Comparison of ENCODE assay signal across 8 mouse cellular contexts in the genomic region with DNA sequence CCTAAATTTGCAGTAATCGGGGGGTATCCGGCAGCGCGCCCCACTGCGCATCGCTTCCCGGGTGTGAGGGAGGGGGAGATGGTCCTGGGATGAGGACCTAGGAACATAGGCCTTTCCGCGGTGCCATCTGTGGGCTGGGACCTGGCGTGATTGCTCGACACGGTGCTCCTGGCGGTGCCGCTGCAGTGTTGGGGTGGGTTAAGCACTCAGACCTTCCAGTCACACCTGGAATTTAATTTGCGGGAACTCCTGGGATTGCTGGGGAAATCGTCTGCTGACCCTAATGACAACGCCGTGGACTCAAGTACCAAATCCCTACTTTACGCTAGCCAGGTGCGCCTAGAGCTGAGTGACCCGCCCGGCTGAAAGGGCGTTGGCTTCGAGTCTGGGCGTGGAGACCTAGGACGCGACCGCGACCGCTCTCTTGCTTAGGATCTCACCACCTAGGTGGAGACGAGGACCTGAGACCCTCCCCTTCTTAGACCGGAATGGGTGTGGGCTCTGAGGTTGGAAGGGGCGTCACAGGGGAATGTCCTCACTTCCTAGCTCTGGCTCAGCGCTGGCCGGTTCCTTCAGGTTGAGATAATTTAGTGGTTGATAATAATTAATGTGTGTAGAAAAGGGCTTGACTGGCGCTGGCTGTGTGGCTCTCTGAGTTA. TPM values are rescaled to one million over a fixed set of nuclear protein-coding genes. Genes with fewer than 3 reads are reported as not detected.
DNase-seq lines count a peak whose midpoint lies in the region; ATAC-seq and TF ChIP-seq lines count a peak whose summit lies in the region.

No protein-coding gene starts in this region.

- 3% methylated on average over 36 of the region's 36 CpGs for WGBS in forebrain, postnatal 0 days
- WGBS in kidney, adult 2 months = 1% methylated on average over 36 of the region's 36 CpGs

- H3K4me3 ChIP-seq in brown adipose tissue, adult 24 weeks (ENCODE audit: insufficient read depth, low read depth, low read length) = peak overlapping the region; percentile 84
- peak overlapping the region; percentile 81 for H3K4me3 ChIP-seq in forebrain, postnatal 0 days (ENCODE audit: low read depth, low read length)
- peak overlapping the region; percentile 86 for H3K4me3 ChIP-seq in kidney, adult 2 months (ENCODE audit: insufficient read depth, low read depth, low read length)

- H3K36me3 ChIP-seq in forebrain, postnatal 0 days (ENCODE audit: insufficient read depth) = no peaks in the 10 kb centered on the region
- no peaks in the 10 kb centered on the region for H3K36me3 ChIP-seq in kidney, adult 2 months (ENCODE audit: control insufficient read depth, insufficient read depth, low read length)

- no peak for TF ChIP-seq CTCF in forebrain, postnatal 0 days (IDR thresholded peaks at IDR 0.05; ENCODE audit: low read depth)
- TF ChIP-seq CTCF in kidney, adult 2 months (conservative IDR thresholded peaks at IDR 0.05; ENCODE audit: insufficient read depth, insufficient read length, low read depth, low read length) = no peak

- H3K27ac ChIP-seq in brown adipose tissue, adult 24 weeks (replicated peaks; ENCODE audit: low read depth, low read length) = peak overlapping the region; percentile 91
- peak overlapping the region; percentile 83 for H3K27ac ChIP-seq in forebrain, postnatal 0 days (ENCODE audit: low read depth, low read length)
- peak overlapping the region; percentile 36 for H3K27ac ChIP-seq in kidney, adult 2 months (ENCODE audit: insufficient read depth, low read depth, low read length)

- no peaks in the 10 kb centered on the region for H3K27me3 ChIP-seq in forebrain, postnatal 0 days (ENCODE audit: insufficient read depth, low read length)
- no peaks in the 10 kb centered on the region for H3K27me3 ChIP-seq in kidney, adult 2 months (replicated peaks; ENCODE audit: control insufficient read depth, insufficient read depth, low read length)

- peak overlapping the region; percentile 72 for H3K9ac ChIP-seq in forebrain, postnatal 0 days

- peak overlapping the region; percentile 89 for H3K4me2 ChIP-seq in forebrain, postnatal 0 days (ENCODE audit: low read depth)

- H3K9me3 ChIP-seq in forebrain, postnatal 0 days (ENCODE audit: low read length) = no peaks in the 10 kb centered on the region

- DNase-seq in thymus, adult 18-20 months = peak; percentile 13 to 14
- no peak for DNase-seq in thymus, postnatal 25 days
- no peak for DNase-seq in forebrain, postnatal 0 days
- DNase-seq in kidney, adult 2 months = peak; percentile 68
- peak; percentile 34 for DNase-seq in lung, postnatal 36 days
- peak; percentile 47 for DNase-seq in testis, postnatal 10 days (ENCODE audit: low spot score)
- no peak for DNase-seq in left cerebral cortex, adult 18-20 months (ENCODE audit: low spot score in 2 of 2)

- TF ChIP-seq POLR2A in kidney, adult 2 months (IDR thresholded peaks at IDR 0.05; ENCODE audit: low read depth, low read length) = no peak

- peaks cover 23% of the 10 kb centered on the region for H3K4me1 ChIP-seq in brown adipose tissue, adult 24 weeks (ENCODE audit: control insufficient read depth, insufficient read depth, insufficient read length, low read length)
- H3K4me1 ChIP-seq in forebrain, postnatal 0 days (ENCODE audit: insufficient read depth) = peaks cover 20% of the 10 kb centered on the region
- peaks cover 7% of the 10 kb centered on the region for H3K4me1 ChIP-seq in kidney, adult 2 months (ENCODE audit: control insufficient read depth, insufficient read depth, low read length)

- peak; percentile 32 for ATAC-seq in forebrain, postnatal 0 days

RNA-seq across cellular contexts. Expression of gene Flnb, which starts 0.8 kb away (rescaled TPM):
- 7.8 and 14.1 TPM in 2 replicates for polyA plus RNA-seq in brown adipose tissue, adult 24 weeks (2012; ENCODE audit: insufficient read depth, insufficient read length, missing spikeins)
- total RNA-seq in forebrain, postnatal 0 days (2014; rRNA removed) = 18.6 and 22.5 TPM in 2 replicates
- polyA plus RNA-seq in forebrain, postnatal 0 days (2015; fragmentation: Nextera tagmentation; extraction: Ambion mirVana) = 1.3 and 2.3 TPM in 2 replicates
- 37.2 and 41.2 TPM in 2 replicates for polyA plus RNA-seq in kidney, adult 2 months (2012; rRNA removed)
- total RNA-seq in left cerebral cortex, adult 18-20 months (2021) = 10 to 100 TPM; 47.4 to 50.6 TPM

RNA-seq across cellular contexts. Expression of gene Gm26661, which starts 27.2 kb away (rescaled TPM):
- not detected in 2 replicates for polyA plus RNA-seq in brown adipose tissue, adult 24 weeks (2012; ENCODE audit: insufficient read depth, insufficient read length, missing spikeins)
- total RNA-seq in forebrain, postnatal 0 days (2014; rRNA removed) = not detected in 2 replicates
- not detected in 2 replicates for polyA plus RNA-seq in forebrain, postnatal 0 days (2015; fragmentation: Nextera tagmentation; extraction: Ambion mirVana)
- polyA plus RNA-seq in kidney, adult 2 months (2012; rRNA removed) = not detected in 2 replicates
- not detected for total RNA-seq in left cerebral cortex, adult 18-20 months (2021)

Comparison
In these comparisons a context has a peak if more than half of its experiments do, and no peak if none do; other contexts are left out.
1. DNase-seq: peak in thymus, adult 18-20 months (2 of 2), kidney, adult 2 months (single experiment), lung, postnatal 36 days (single experiment) and testis, postnatal 10 days (single experiment); none in thymus, postnatal 25 days (single experiment), forebrain, postnatal 0 days (single experiment) and left cerebral cortex, adult 18-20 months (0 of 2).
2. H3K27ac ChIP-seq: peak in every context shown above with its lines; median percentile 91 in brown adipose tissue, adult 24 weeks; 83 in forebrain, postnatal 0 days; 36 in kidney, adult 2 months.
3. Peak in every context shown above with its lines, with median percentiles within 50 percentile points of each other: H3K4me3 ChIP-seq.